Mouse (Mus musculus) olfactory bulb, adult 2 months (tissue): ENCODE data around the gene Plk3.

Source experiments
- CTCF ChIP-seq: fragments of 200-500 bp; IDR thresholded peaks from 2 replicates; pipeline ENCODE4 v1.5.1; 2012; ENCODE audit warnings: low read depth, mild to moderate bottlenecking, low read length, moderate library complexity; ENCODE audit not compliant: insufficient read depth
- POLR2A ChIP-seq: fragments of 200-500 bp; IDR thresholded peaks from 2 replicates; pipeline ENCODE4 v1.6.1; 2012; ENCODE audit warnings: mild to moderate bottlenecking, low read depth, low read length, moderate library complexity; ENCODE audit not compliant: insufficient read depth

GRCm38 (mm10) chr4:117124518-117125347 is 9.0 kb downstream of the Plk3 start:
- no peak for TF ChIP-seq POLR2A
- TF ChIP-seq CTCF: no peak
